Mouse (Mus musculus): Measurements from ENCODE around the gene Atp5c1.
A peak's percentile ranks its signal among the peaks of the same experiment; 100 is the strongest.

Gene Atp5c1

DNA sequence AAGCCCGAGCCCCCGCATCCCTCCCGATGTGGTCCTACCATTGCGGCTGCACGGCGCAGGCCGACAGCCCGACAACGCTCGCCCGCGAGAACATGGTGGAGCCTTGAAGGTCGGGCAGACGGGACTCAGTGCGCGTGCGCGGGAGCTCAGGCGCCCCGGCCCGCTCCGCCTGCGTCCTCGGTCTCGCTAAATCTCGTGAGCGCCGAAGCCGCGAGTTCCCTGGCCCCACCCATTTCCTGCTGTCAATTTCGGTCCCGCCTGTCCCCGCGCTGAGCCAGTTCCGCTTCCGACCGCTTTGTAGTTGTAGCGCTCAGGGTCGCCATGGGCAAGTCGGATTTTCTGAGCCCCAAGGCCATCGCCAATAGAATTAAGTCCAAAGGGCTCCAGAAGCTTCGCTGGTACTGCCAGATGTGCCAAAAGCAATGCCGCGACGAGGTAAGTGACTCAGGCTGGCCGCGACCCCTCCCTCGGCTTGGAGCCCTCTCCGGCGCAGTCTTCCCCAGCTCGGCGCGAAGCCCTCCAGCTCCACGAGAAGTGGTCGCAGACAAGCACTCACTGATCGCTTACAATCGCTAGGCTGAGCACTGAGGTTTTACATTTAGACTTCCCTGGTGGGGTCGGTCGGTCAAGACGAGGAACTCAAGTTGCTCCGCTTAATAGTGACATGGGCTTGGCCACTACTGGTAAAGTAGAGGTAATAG lies at the start of gene Atp5c1, which contains the start of gene Kin:
Gene Atp5c1, minus strand, starts transcription at position 201 of the 701 bp plus-strand sequence.
Gene Kin, plus strand, starts transcription at position 284 of the 701 bp plus-strand sequence.
- peak; percentile 97 for DNase-seq (ENCODE audit: low spot score)

- DNase-seq (ENCODE audit: low spot score): no peak
These were observed 48.3 kb upstream of the Atp5c1 start for GRCm38 (mm10) chr2:10128571-10128970.

GRCm38 (mm10) chr2:10127471-10127870 lies 47.2 kb upstream of the Atp5c1 start:
- no peak for DNase-seq (ENCODE audit: low spot score)

GRCm38 (mm10) chr2:10126122-10126521 lies 45.8 kb upstream of the Atp5c1 start:
- DNase-seq (ENCODE audit: low spot score): no peak

- no peak for DNase-seq (ENCODE audit: low spot score)
These were observed 41.5 kb upstream of the Atp5c1 start for GRCm38 (mm10) chr2:10121826-10122225.

- DNase-seq (ENCODE audit: low spot score): no peak
These were observed 39.0 kb upstream of the Atp5c1 start for GRCm38 (mm10) chr2:10119276-10119675.

DNA sequence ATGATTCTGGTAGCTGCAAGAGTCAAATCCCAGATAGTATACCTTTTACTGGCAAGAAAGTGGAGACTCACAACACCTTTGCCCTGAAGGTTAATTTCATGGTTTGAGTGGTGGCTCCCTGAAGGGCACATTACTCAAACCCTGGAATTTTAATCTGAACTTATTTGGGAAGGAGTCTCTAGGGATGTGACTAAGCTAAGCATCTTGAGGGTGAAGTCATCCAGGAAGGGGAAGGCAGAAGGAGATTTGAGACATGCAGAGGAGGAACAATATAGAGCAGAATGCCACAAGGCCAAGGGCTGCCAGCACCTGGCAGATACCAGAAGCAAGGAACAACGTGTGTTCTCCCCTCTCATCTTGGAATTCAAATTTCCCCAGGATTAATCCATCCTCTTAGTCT lies 38.4 kb upstream of the Atp5c1 start:
- DNase-seq (ENCODE audit: low spot score): no peak

- no peak for DNase-seq (ENCODE audit: low spot score)
These were observed 28.4 kb upstream of the Atp5c1 start for GRCm38 (mm10) chr2:10108535-10109189.

- peak; percentile 71 for DNase-seq (ENCODE audit: low spot score)
These were observed 20.9 kb upstream of the Atp5c1 start for GRCm38 (mm10) chr2:10101180-10101579.

DNA sequence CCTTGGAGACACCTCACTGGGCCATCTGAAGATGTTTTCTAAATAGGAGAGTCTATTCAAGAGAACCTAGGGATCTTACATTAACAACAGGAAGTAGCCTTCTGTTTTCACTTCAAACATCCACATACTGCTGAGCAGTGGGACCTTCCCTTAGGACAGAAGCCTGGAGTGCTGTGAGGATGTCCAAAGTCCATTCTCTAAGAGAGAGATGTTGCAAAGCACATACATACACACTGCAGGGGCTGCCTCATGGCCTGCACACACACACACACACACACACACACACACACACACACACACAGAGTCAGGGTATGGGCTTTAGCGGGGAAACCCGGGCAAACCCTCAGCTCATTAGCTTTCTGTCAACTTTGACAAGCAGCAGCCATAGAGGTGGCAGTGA lies 20.2 kb upstream of the Atp5c1 start:
- DNase-seq (ENCODE audit: low spot score): no peak

GRCm38 (mm10) chr2:10098598-10099215 lies 18.4 kb upstream of the Atp5c1 start:
- peak; percentile 77 for DNase-seq (ENCODE audit: low spot score)

GRCm38 (mm10) chr2:10094327-10095100 lies 14.2 kb upstream of the Atp5c1 start:
- no peak for DNase-seq (ENCODE audit: low spot score)

DNA sequence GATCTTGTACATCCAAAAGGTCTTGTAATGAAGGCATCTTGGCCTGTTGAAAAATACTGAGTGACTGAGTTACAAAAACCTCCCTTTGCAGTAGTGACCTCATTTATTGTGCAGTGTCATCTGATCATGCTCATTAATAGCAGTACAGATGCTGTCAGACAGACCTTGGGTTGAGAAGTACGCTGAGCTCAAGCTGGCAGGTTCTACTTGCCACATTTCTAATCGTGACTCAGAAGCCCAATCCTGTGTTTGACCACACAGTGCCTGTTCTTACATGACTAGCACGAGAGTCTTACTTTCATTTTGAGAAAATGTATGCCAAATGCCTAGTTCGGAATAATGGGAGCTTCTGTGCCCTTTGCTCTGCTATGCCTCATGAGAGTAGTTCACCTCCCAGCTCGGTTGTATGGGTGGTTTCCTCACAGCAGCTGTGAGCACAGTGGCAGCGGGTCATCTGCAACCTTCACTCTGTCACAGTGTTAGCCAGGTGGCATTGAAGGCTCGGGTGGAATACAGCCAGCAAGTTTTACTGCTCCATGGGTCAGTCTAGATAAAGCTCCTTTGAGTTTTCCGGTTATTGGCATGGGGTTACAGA lies 7.0 kb upstream of the Atp5c1 start:
- no peak for DNase-seq (ENCODE audit: low spot score)

- DNase-seq (ENCODE audit: low spot score): no peak
These were observed 2.4 kb upstream of the Atp5c1 start for GRCm38 (mm10) chr2:10082737-10083136.

- DNase-seq (ENCODE audit: low spot score): no peak
These were observed 1.3 kb upstream of the Atp5c1 start for GRCm38 (mm10) chr2:10081453-10082080.

- DNase-seq (ENCODE audit: low spot score): no peak
These were observed 483 bp downstream of the Atp5c1 start for GRCm38 (mm10) chr2:10079745-10080309.

DNA sequence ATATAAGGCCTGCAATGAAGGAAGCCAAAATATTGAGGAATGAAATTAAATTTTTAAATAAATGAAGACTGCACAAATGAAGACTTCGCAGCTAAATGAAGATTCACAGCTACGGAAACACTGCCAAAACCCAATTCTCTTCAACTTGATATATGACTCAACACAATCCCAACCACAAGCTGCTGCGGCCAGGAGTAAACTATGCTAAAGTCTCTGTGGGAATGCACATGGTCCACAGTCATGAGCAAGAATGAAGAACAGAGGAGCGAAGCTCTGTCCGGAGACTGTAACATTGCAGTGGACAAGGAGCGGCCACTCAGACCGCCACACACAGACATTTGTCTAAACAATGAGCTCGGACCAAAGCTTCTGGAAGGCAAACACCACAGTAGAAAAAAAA lies 3.6 kb downstream of the Atp5c1 start:
- no peak for DNase-seq (ENCODE audit: low spot score)

DNA sequence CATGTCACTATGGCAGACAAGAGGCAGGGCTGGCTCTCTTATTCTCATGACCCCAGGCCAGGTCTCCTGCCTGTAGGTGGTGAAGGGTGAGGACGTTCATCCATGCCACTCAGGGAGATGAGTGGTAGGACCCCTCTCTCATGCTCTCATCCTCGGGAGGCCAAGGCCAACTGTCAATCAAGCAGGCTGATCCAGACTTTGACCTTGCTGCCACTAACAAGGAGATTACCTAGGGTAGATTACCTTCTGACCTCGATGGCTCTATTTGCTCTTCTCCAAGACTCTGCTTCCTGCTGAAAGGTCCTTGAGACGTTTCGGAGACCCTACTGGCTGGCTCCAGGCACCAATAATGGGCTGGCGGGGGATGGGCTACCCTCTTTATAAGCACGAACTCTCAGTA lies 5.8 kb downstream of the Atp5c1 start:
- DNase-seq (ENCODE audit: low spot score): no peak

DNA sequence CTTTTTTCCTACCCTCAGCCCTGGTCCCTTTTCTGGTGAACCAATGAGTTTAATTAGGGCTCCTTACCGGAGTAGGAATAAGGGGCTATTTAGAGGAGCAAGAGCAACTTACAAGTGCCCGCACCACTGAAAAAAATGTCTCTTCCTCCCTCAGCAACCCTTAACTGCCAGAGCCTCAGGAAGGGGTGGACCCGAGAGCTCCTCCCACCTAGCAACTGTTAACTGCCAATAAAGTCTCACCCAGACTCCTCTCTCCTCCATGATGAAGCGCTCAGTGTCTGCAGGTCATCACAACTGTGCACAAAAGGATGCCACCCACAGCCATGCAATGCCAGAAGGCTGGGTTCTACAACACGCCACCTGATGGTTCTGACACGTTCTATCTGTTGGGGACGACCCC lies 8.6 kb downstream of the Atp5c1 start:
- no peak for DNase-seq (ENCODE audit: low spot score)

GRCm38 (mm10) chr2:10058836-10059235 lies 21.5 kb downstream of the Atp5c1 start:
- DNase-seq (ENCODE audit: low spot score): no peak

DNA sequence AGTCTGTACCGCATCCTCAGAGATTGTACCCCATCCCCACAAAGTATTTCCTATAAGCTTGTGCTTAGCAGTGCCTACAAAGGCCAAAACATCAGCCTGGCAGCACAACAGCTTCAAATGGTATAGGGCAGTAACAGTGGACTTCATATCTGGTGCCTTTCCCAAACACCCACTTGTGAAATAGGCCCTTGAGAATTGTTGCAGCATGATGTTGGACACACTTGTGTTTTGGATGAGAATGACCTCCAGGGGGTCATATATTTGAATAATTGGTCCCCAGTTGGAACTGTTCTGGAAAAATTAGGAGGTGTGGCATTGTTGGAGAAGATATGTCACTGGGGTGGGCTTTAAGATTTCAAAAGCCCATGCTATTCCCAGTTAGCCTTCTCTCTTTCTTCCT lies 28.3 kb downstream of the Atp5c1 start:
- no peak for DNase-seq (ENCODE audit: low spot score)
